Mouse (Mus musculus) heart, embryonic 15.5 days (tissue): ENCODE measurements around the gene Hist1h4h. TPM values are rescaled to one million over a fixed set of nuclear protein-coding genes. Genes with fewer than 3 reads are reported as not detected.

Experiments used
- ATAC-seq: fragments of 200-750 bp; cut with Nextera tagmentation; replicated peaks from 2 replicates; pipeline ENCODE4 v1.8.0; 2017; ENCODE audit warnings: low read depth, moderate TSS enrichment; ENCODE audit not compliant: insufficient number of reproducible peaks, insufficient read depth, low FRiP score
- H3K27ac ChIP-seq: fragments of 300-500 bp; sonication (generic); 2 replicates; pipeline ENCODE4 v1.5.1; 2015; ENCODE audit warnings: mild to moderate bottlenecking, inconsistent platforms
- H3K27me3 ChIP-seq: fragments of 300-500 bp; sonication (generic); 2 replicates; pipeline ENCODE4 v1.6.1; 2015; ENCODE audit warnings: inconsistent platforms
- H3K36me3 ChIP-seq: fragments of 300-500 bp; sonication (generic); 2 replicates; pipeline ENCODE4 v1.6.1; 2015; ENCODE audit warnings: mild to moderate bottlenecking, inconsistent platforms
- H3K4me1 ChIP-seq: fragments of 300-500 bp; sonication (generic); replicated peaks from 2 replicates; pipeline ENCODE4 v1.6.1; 2015; ENCODE audit warnings: inconsistent platforms
- H3K4me2 ChIP-seq: fragments of 300-500 bp; sonication (generic); 2 replicates; pipeline ENCODE4 v1.6.1; 2015; ENCODE audit warnings: inconsistent platforms, mild to moderate bottlenecking, moderate library complexity
- H3K4me3 ChIP-seq: fragments of 300-500 bp; sonication (generic); 2 replicates; pipeline ENCODE4 v1.5.1; 2015; ENCODE audit warnings: mild to moderate bottlenecking, inconsistent platforms
- H3K9ac ChIP-seq: fragments of 300-500 bp; sonication (generic); 2 replicates; pipeline ENCODE4 v1.6.1; 2015; ENCODE audit warnings: mild to moderate bottlenecking, inconsistent platforms
- H3K9me3 ChIP-seq: fragments of 300-500 bp; sonication (generic); replicated peaks from 2 replicates; pipeline ENCODE4 v1.6.1; 2016; ENCODE audit warnings: inconsistent platforms
- WGBS: fragments of 180-500 bp; shearing (Covaris S2); methylation state at CpG from one replicate; pipeline ENCODE4 v1.1.7; 2015; ENCODE audit warnings: mixed read lengths; 5-methylcytosine and 5-hydroxymethylcytosine counted together
- polyA plus RNA-seq: library from polyadenylated mRNA; unstranded; fragments of >200 nt; fragmentation: Nextera tagmentation; extraction: Ambion mirVana; gene quantifications from 2 replicates; pipeline ENCODE4 v1.2.1, GENCODE M21; 2015

The Hist1h4h gene
- 5.4 and 5.7 TPM in 2 replicates for polyA plus RNA-seq

DNA sequence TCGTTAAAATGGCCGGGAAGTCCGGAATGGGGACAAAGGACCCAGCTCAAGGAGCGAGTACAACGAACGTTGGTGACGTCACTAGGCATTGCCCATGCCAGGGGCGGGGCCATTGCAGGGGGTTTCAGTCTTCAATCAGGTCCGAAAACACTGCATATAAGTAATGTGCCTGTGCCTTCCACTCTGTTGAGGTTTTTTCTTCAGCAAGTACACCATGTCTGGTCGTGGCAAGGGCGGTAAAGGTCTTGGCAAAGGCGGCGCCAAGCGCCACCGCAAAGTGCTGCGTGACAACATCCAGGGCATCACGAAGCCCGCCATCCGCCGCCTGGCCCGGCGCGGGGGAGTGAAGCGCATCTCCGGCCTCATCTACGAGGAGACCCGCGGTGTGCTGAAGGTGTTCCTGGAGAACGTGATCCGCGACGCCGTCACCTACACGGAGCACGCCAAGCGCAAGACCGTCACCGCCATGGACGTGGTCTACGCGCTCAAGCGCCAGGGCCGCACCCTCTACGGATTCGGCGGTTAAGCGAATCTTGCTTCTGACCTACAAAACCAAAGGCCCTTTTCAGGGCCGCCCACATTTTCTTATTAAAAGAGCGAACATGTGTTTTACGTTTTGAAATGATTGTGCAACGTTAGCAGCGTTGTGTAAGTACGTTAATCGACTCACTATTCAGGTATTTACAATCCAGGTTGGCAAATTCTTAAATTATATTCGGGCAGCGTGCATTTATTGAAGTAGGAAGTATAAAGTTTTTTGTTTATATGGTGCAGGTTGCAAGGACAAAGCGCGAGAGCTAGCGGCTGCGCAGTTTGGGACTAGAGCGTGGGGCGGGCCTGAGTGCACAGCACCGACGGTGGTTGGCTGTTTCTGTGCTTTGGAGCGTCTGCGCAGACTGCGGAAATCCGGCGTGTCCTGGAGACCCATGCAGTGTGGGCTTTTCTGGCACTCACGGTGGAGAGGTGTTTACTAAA is at the start of gene Hist1h4h:
Gene Hist1h4h (plus strand): TSS at position 150 of the 975 bp plus-strand sequence.
- H3K27ac ChIP-seq, result peak within 1 kb of the TSS; percentile 92
- peak within 1 kb of the TSS; percentile 59 for H3K9ac ChIP-seq
- H3K4me3 ChIP-seq, result peak within 1 kb of the TSS; percentile 56
- H3K4me1 ChIP-seq, result peaks cover 42% of the 10 kb centered on the region
- H3K27me3 ChIP-seq, result no peaks in the 10 kb centered on the region
- peak within 1 kb of the TSS; percentile 79 for H3K4me2 ChIP-seq
- ATAC-seq, result peak; percentile 84
- H3K36me3 ChIP-seq, result no peaks in the 10 kb centered on the region
- WGBS, result under 1% methylated on average over 60 of the region's 70 CpGs
- no peaks in the 10 kb centered on the region for H3K9me3 ChIP-seq

DNA sequence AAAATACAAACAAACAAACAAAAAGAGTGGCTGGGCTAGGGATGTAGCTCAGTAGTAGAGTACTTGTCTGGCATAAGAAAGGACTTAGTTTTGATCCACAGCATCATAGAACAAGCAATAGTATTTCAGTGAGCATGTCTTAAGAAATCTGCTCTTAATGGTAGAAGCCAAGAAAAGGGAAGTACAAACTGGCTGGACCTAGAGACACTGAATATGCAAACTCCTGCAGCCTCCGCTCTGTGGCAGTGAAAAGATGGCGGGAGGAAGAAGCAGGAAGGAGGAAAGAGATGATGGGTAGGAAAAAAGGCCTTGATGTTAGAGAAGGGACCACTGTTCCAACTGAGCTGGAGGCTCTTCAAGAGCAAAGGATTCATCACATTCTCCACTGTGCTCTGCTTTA is 47.7 kb upstream of the Hist1h4h start:
- ATAC-seq, result no peak
- Histone ChIP-seq H3K36me3 (no peaks in the 10 kb centered on the region), H3K9me3 (no peaks in the 10 kb centered on the region), H3K9ac (no peak overlapping the region), H3K4me1 (0 out of 2 replicates have a peak, but pooled peaks cover 2% of the 10 kb centered on the region), H3K27ac (no peak overlapping the region), H3K27me3 (no peaks in the 10 kb centered on the region; the same call in 1 of the 2 replicates), H3K4me2 (no peak overlapping the region), H3K4me3 (no peak overlapping the region)
- WGBS, result 84% methylated on average over 2 of the region's 2 CpGs

DNA sequence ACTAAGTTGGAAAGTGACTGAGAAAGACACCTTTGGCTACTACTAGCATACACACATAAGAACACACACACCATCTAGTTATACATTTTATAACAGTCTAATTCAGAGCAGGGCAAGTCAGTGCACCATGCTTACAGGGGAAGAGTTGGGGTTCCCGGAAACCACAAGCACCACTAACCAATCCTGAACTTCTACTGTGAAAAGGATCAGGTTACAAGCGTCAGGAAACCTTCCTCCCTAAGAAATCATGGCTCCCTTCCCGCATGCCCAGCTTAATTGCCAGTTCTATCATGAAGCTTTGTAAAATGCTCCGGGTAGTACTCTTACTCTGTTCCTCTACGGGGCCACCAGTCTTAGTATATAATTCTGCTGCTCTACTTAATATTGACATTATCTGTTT is 45.6 kb upstream of the Hist1h4h start:
- Histone ChIP-seq H3K4me3 (no peak overlapping the region), H3K27ac (no peak overlapping the region), H3K9me3 (no peaks in the 10 kb centered on the region), H3K4me2 (no peak overlapping the region), H3K4me1 (0 out of 2 replicates have a peak, but pooled peaks cover 6% of the 10 kb centered on the region), H3K36me3 (no peaks in the 10 kb centered on the region), H3K27me3 (no peaks in the 10 kb centered on the region; the same call in 1 of the 2 replicates), H3K9ac (no peak overlapping the region)
- no peak for ATAC-seq
- WGBS, result 43% methylated on average over 5 of the region's 5 CpGs

- peak; percentile 88 for ATAC-seq
- 5% methylated on average over 14 of the region's 14 CpGs for WGBS
- no peaks in the 10 kb centered on the region for H3K36me3 ChIP-seq
- H3K9ac ChIP-seq, result no peak within 1 kb of the TSS
- H3K4me1 ChIP-seq, result peaks cover 19% of the 10 kb centered on the region
- no peaks in the 10 kb centered on the region; the same call in 1 of the 2 replicates for H3K27me3 ChIP-seq
- H3K4me2 ChIP-seq, result peak within 1 kb of the TSS; percentile 70
- H3K27ac ChIP-seq, result no peak within 1 kb of the TSS
- H3K4me3 ChIP-seq, result peak within 1 kb of the TSS; percentile 47
- no peaks in the 10 kb centered on the region for H3K9me3 ChIP-seq
Measured at GRCm38 (mm10) chr13:23488400-23489322, 42.2 kb upstream of the Hist1h4h start, which contains the start of gene Btn2a2. TSS of gene Btn2a2 (minus strand) at chr13:23488857.

GRCm38 (mm10) chr13:23490863-23491262 is 40.0 kb upstream of the Hist1h4h start:
- Histone ChIP-seq H3K9ac (no peak overlapping the region), H3K27me3 (no peaks in the 10 kb centered on the region; the same call in 1 of the 2 replicates), H3K27ac (no peak overlapping the region), H3K4me1 (peaks cover 21% of the 10 kb centered on the region), H3K36me3 (no peaks in the 10 kb centered on the region), H3K4me2 (no peak overlapping the region), H3K4me3 (no peak overlapping the region), H3K9me3 (no peaks in the 10 kb centered on the region)
- WGBS, result 23% methylated on average over 1 of the region's 1 CpGs
- ATAC-seq, result no peak

- Histone ChIP-seq H3K27me3 (no peaks in the 10 kb centered on the region; the same call in 1 of the 2 replicates), H3K4me1 (peaks cover 21% of the 10 kb centered on the region), H3K9me3 (no peaks in the 10 kb centered on the region), H3K4me2 (no peak overlapping the region), H3K9ac (no peak overlapping the region), H3K27ac (no peak overlapping the region), H3K36me3 (no peaks in the 10 kb centered on the region), H3K4me3 (no peak overlapping the region)
- 11% methylated on average over 1 of the region's 1 CpGs for WGBS
- ATAC-seq, result no peak
Measured at GRCm38 (mm10) chr13:23491263-23491662, 39.6 kb upstream of the Hist1h4h start.

DNA sequence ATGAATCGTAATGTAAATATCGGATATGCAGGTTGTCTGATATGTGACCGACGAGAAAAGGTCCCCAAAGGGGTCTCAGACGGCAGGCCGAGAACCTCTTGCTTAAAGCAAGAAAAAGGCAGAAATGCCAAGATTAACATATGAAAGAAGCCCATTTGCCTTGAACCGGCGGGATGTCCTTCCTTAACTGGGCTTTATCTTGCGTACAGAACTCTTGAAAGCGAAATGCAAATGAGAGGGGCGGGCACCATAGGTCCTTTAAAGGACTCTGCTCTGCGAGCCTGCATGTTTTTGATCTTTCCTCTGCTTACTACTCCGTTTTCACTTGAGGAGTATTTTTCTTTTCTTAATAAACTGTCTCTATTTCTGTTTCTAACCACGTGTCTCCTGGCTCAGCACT is 38.9 kb upstream of the Hist1h4h start:
- H3K9me3 ChIP-seq, result no peaks in the 10 kb centered on the region
- no peak for ATAC-seq
- H3K4me3 ChIP-seq, result peak overlapping the region; percentile 49
- H3K4me2 ChIP-seq, result peak overlapping the region; percentile 61
- peaks cover 21% of the 10 kb centered on the region for H3K4me1 ChIP-seq
- H3K27ac ChIP-seq, result no peak overlapping the region
- WGBS, result 8% methylated on average over 14 of the region's 14 CpGs
- peak overlapping the region; percentile 52 for H3K9ac ChIP-seq
- no peaks in the 10 kb centered on the region; the same call in 1 of the 2 replicates for H3K27me3 ChIP-seq
- H3K36me3 ChIP-seq, result no peaks in the 10 kb centered on the region

GRCm38 (mm10) chr13:23495526-23495925 is 35.3 kb upstream of the Hist1h4h start:
- WGBS, result 68% methylated on average over 6 of the region's 6 CpGs
- H3K4me1 ChIP-seq, result peaks cover 24% of the 10 kb centered on the region
- H3K27ac ChIP-seq, result no peak overlapping the region
- H3K9me3 ChIP-seq, result no peaks in the 10 kb centered on the region
- ATAC-seq, result no peak
- H3K36me3 ChIP-seq, result no peaks in the 10 kb centered on the region
- no peak overlapping the region for H3K4me3 ChIP-seq
- no peak overlapping the region for H3K9ac ChIP-seq
- H3K4me2 ChIP-seq, result no peak overlapping the region
- no peaks in the 10 kb centered on the region for H3K27me3 ChIP-seq

DNA sequence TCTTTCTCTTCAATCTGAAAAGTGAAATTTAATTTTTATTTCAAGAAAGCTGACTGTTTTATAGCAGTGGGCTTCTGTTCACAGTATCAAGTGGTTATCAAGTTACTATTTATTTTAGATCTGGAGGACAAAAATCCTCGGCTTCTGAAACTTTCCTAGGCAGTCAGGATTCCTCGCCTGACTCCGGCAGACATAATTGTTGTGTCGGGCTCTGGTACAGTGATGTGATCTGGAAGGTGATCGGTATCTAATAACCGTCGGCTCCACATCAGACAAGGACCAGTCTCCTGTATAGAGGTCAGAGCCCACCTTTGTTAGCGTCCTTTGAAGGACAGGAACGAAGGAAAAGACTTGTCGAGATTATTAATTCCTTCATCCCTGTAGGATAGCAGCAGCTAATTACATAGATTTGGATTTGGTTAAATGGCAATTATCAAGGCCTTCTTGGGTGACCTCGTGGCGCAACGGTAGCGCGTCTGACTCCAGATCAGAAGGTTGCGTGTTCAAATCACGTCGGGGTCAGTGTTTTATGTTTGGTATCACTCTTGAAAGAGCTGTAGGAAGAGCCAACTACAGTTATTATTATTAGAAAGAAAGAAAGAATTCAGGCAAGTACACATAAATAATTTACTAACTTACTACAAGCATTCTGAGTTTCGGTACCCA is 33.1 kb upstream of the Hist1h4h start:
- ATAC-seq, result no peak
- H3K9me3 ChIP-seq, result no peaks in the 10 kb centered on the region
- H3K27me3 ChIP-seq, result no peaks in the 10 kb centered on the region
- peak overlapping the region; percentile 58 for H3K4me2 ChIP-seq
- WGBS, result 11% methylated on average over 19 of the region's 19 CpGs
- no peak overlapping the region for H3K9ac ChIP-seq
- peaks cover 16% of the 10 kb centered on the region; the same call in 1 of the 2 replicates for H3K4me1 ChIP-seq
- peak overlapping the region; percentile 42 for H3K4me3 ChIP-seq
- no peak overlapping the region for H3K27ac ChIP-seq
- H3K36me3 ChIP-seq, result no peaks in the 10 kb centered on the region

DNA sequence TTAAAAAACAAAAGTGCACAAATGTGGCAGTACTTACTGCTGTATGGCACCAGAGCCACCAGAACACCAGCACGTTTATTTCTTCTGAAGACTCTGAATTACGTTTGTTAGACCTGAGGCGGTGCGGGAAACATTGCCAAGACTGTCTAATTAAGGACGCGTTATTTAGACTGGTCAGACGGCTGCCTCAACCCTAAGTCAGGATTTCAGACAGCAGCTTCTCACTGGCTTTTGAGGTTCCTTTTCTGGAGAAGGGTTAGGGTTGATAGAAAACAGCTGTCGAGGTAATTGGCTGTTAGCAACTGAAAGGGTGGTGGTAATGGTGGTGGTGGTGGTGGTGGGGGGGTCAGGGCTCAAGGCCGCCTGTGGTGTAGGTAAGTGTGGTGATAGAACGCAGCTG is 32.2 kb upstream of the Hist1h4h start:
- Histone ChIP-seq H3K4me3 (peak overlapping the region; percentile 42), H3K27ac (no peak overlapping the region), H3K36me3 (no peaks in the 10 kb centered on the region), H3K4me2 (peak overlapping the region; percentile 58), H3K9ac (no peak overlapping the region), H3K4me1 (peaks cover 14% of the 10 kb centered on the region; the same call in 1 of the 2 replicates), H3K9me3 (no peaks in the 10 kb centered on the region), H3K27me3 (no peaks in the 10 kb centered on the region)
- no peak for ATAC-seq
- 8% methylated on average over 10 of the region's 10 CpGs for WGBS
